Mouse (Mus musculus) kidney, embryonic 14.5 days (tissue): ENCODE data around the gene Thoc7. TPM values are rescaled to one million over a fixed set of nuclear protein-coding genes. Genes with fewer than 3 reads are reported as not detected.

Source experiments
- ATAC-seq: fragments of 200-750 bp; cut with Nextera tagmentation; 2 replicates; pipeline ENCODE4 v1.8.0; 2017; ENCODE audit warnings: moderate number of reproducible peaks, mild to moderate bottlenecking, moderate TSS enrichment, moderate library complexity; ENCODE audit not compliant: low FRiP score, low TSS enrichment
- H3K27ac ChIP-seq: fragments of 300-500 bp; sonication (generic); 2 replicates; pipeline ENCODE4 v1.5.1; 2014; ENCODE audit warnings: low read depth, mild to moderate bottlenecking, low read length, moderate library complexity, mixed read lengths
- H3K27me3 ChIP-seq: fragments of 300-500 bp; sonication (generic); 2 replicates; pipeline ENCODE4 v1.6.1; 2014; ENCODE audit warnings: mild to moderate bottlenecking, low read length; ENCODE audit not compliant: control insufficient read depth, insufficient read depth
- H3K36me3 ChIP-seq: fragments of 300-500 bp; sonication (generic); 2 replicates; pipeline ENCODE4 v1.6.1; 2014; ENCODE audit warnings: low read length, mixed read lengths; ENCODE audit not compliant: control insufficient read depth, insufficient read depth
- H3K4me1 ChIP-seq: fragments of 300-500 bp; sonication (generic); 2 replicates; pipeline ENCODE4 v1.6.1; 2014; ENCODE audit warnings: low read length, mixed read lengths; ENCODE audit not compliant: control insufficient read depth, insufficient read depth
- H3K4me2 ChIP-seq: fragments of 300-500 bp; sonication (generic); replicated peaks from 2 replicates; pipeline ENCODE4 v1.6.1; 2014; ENCODE audit warnings: low read depth, mild to moderate bottlenecking, low read length
- H3K4me3 ChIP-seq: fragments of 300-500 bp; sonication (generic); 2 replicates; pipeline ENCODE4 v1.5.1; 2014; ENCODE audit warnings: mild to moderate bottlenecking, low read length
- H3K9ac ChIP-seq: fragments of 300-500 bp; sonication (generic); 2 replicates; pipeline ENCODE4 v1.6.1; 2014; ENCODE audit warnings: low read depth, mild to moderate bottlenecking, low read length, moderate library complexity
- H3K9me3 ChIP-seq: fragments of 300-500 bp; sonication (generic); 2 replicates; pipeline ENCODE4 v1.6.1; 2016; ENCODE audit warnings: low read length; ENCODE audit not compliant: control insufficient read depth
- WGBS: fragments of 180-500 bp; shearing (Covaris S2); extraction: QIAGEN DNeasy Blood & Tissue Kit; methylation state at CpG from one replicate; pipeline ENCODE4 v1.1.7; 2014; 5-methylcytosine and 5-hydroxymethylcytosine counted together
- polyA plus RNA-seq: library from polyadenylated mRNA; unstranded; fragments of >200 nt; fragmentation: Nextera tagmentation; extraction: Ambion mirVana; gene quantifications from 2 replicates; pipeline ENCODE4 v1.2.1, GENCODE M21; 2014

Thoc7 gene
- polyA plus RNA-seq = 211 and 296 TPM in 2 replicates

- Histone ChIP-seq H3K4me1 (peaks cover 12% of the 10 kb centered on the region), H3K4me2 (peak within 1 kb of the TSS; percentile 59), H3K9me3 (no peaks in the 10 kb centered on the region), H3K4me3 (peak within 1 kb of the TSS; percentile 69), H3K36me3 (no peaks in the 10 kb centered on the region), H3K27me3 (no peaks in the 10 kb centered on the region), H3K9ac (peak within 1 kb of the TSS; percentile 98), H3K27ac (peak within 1 kb of the TSS; percentile 90)
- ATAC-seq = peak; percentile 74
- WGBS = 8% methylated on average over 29 of the region's 56 CpGs
Measured at GRCm38 (mm10) chr14:13961401-13962112, at the start of gene Thoc7, which contains the start of gene Atxn7. TSS of gene Thoc7 (minus strand) at chr14:13961852. TSS of gene Atxn7 (plus strand) at chr14:13961440.

- Histone ChIP-seq H3K4me3 (no peak overlapping the region), H3K9ac (no peak overlapping the region), H3K36me3 (no peaks in the 10 kb centered on the region), H3K4me1 (0 out of 2 replicates have a peak, but pooled peaks cover 4% of the 10 kb centered on the region), H3K4me2 (no peak overlapping the region), H3K27me3 (no peaks in the 10 kb centered on the region), H3K27ac (no peak overlapping the region), H3K9me3 (no peaks in the 10 kb centered on the region)
- WGBS = 79% methylated on average over 6 of the region's 6 CpGs
- ATAC-seq = no peak
Measured at GRCm38 (mm10) chr14:14009712-14010111, 48.1 kb upstream of the Thoc7 start.

- Histone ChIP-seq H3K36me3 (no peaks in the 10 kb centered on the region), H3K4me3 (no peak overlapping the region), H3K4me2 (no peak overlapping the region), H3K4me1 (no peaks in the 10 kb centered on the region), H3K9me3 (no peaks in the 10 kb centered on the region), H3K27ac (no peak overlapping the region), H3K27me3 (no peaks in the 10 kb centered on the region), H3K9ac (no peak overlapping the region)
- WGBS = 94% methylated on average over 7 of the region's 7 CpGs
- ATAC-seq = no peak
Measured at GRCm38 (mm10) chr14:14002771-14003170, 41.1 kb upstream of the Thoc7 start.

- ATAC-seq = 0 out of 2 replicates have a peak, but pooled peaks have one; percentile 32
- H3K4me2 ChIP-seq = no peak overlapping the region
- H3K9ac ChIP-seq = no peak overlapping the region
- no peaks in the 10 kb centered on the region for H3K36me3 ChIP-seq
- no peaks in the 10 kb centered on the region for H3K9me3 ChIP-seq
- 58% methylated on average over 9 of the region's 9 CpGs for WGBS
- no peak overlapping the region for H3K27ac ChIP-seq
- no peaks in the 10 kb centered on the region for H3K4me1 ChIP-seq
- H3K4me3 ChIP-seq = no peak overlapping the region
- H3K27me3 ChIP-seq = no peaks in the 10 kb centered on the region
Measured at GRCm38 (mm10) chr14:13995206-13996097, 33.8 kb upstream of the Thoc7 start.

- Histone ChIP-seq H3K27me3 (no peaks in the 10 kb centered on the region), H3K27ac (no peak overlapping the region), H3K4me3 (no peak overlapping the region), H3K4me1 (no peaks in the 10 kb centered on the region), H3K36me3 (no peaks in the 10 kb centered on the region), H3K9ac (no peak overlapping the region), H3K4me2 (no peak overlapping the region), H3K9me3 (no peaks in the 10 kb centered on the region)
- WGBS = 82% methylated on average over 3 of the region's 3 CpGs
- ATAC-seq = no peak
Measured at GRCm38 (mm10) chr14:13990741-13991140, 29.1 kb upstream of the Thoc7 start.

- no peak overlapping the region for H3K4me2 ChIP-seq
- H3K36me3 ChIP-seq = no peaks in the 10 kb centered on the region
- H3K27me3 ChIP-seq = no peaks in the 10 kb centered on the region
- no peak overlapping the region for H3K27ac ChIP-seq
- H3K4me3 ChIP-seq = no peak overlapping the region
- H3K9ac ChIP-seq = no peak overlapping the region
- ATAC-seq = no peak
- no peaks in the 10 kb centered on the region for H3K4me1 ChIP-seq
- no peaks in the 10 kb centered on the region for H3K9me3 ChIP-seq
- 56% methylated on average over 2 of the region's 2 CpGs for WGBS
Measured at GRCm38 (mm10) chr14:13988397-13988796, 26.7 kb upstream of the Thoc7 start.

GRCm38 (mm10) chr14:13982174-13982573 is 20.5 kb upstream of the Thoc7 start:
- ATAC-seq = no peak
- no peaks in the 10 kb centered on the region for H3K4me1 ChIP-seq
- H3K9me3 ChIP-seq = no peaks in the 10 kb centered on the region
- H3K36me3 ChIP-seq = no peaks in the 10 kb centered on the region
- no peak overlapping the region for H3K27ac ChIP-seq
- H3K27me3 ChIP-seq = no peaks in the 10 kb centered on the region
- H3K9ac ChIP-seq = no peak overlapping the region
- 62% methylated on average over 2 of the region's 2 CpGs for WGBS
- H3K4me3 ChIP-seq = no peak overlapping the region
- H3K4me2 ChIP-seq = no peak overlapping the region

GRCm38 (mm10) chr14:13981286-13981685 is 19.6 kb upstream of the Thoc7 start:
- H3K36me3 ChIP-seq = no peaks in the 10 kb centered on the region
- no peaks in the 10 kb centered on the region for H3K4me1 ChIP-seq
- no peak overlapping the region for H3K4me2 ChIP-seq
- H3K9me3 ChIP-seq = no peaks in the 10 kb centered on the region
- H3K9ac ChIP-seq = no peak overlapping the region
- H3K27me3 ChIP-seq = no peaks in the 10 kb centered on the region
- 13% methylated on average over 2 of the region's 2 CpGs for WGBS
- no peak for ATAC-seq
- H3K27ac ChIP-seq = no peak overlapping the region
- H3K4me3 ChIP-seq = no peak overlapping the region

- no peaks in the 10 kb centered on the region for H3K36me3 ChIP-seq
- no peak overlapping the region for H3K27ac ChIP-seq
- no peaks in the 10 kb centered on the region for H3K9me3 ChIP-seq
- H3K4me1 ChIP-seq = no peaks in the 10 kb centered on the region
- no peak overlapping the region for H3K4me2 ChIP-seq
- H3K27me3 ChIP-seq = no peaks in the 10 kb centered on the region
- H3K4me3 ChIP-seq = no peak overlapping the region
- ATAC-seq = no peak
- H3K9ac ChIP-seq = no peak overlapping the region
- WGBS = 53% methylated on average over 1 of the region's 1 CpGs
Measured at GRCm38 (mm10) chr14:13977498-13977897, 15.8 kb upstream of the Thoc7 start.
